Mouse (Mus musculus) embryonic facial prominence, embryonic 15.5 days (tissue): ENCODE data around the gene Zfp787. TPM values are rescaled to one million over a fixed set of nuclear protein-coding genes. Genes with fewer than 3 reads are reported as not detected.
A peak's percentile ranks its signal among the peaks of the same experiment; 100 is the strongest.

Experiments
- ATAC-seq: fragments of 200-750 bp; cut with Nextera tagmentation; 2 replicates; pipeline ENCODE4 v1.8.0; 2017; ENCODE audit warnings: low read depth, moderate TSS enrichment; ENCODE audit not compliant: insufficient number of reproducible peaks, low FRiP score, low TSS enrichment
- H3K27ac ChIP-seq: fragments of 300-500 bp; sonication (generic); replicated peaks from 2 replicates; pipeline ENCODE4 v1.5.1; 2015; ENCODE audit warnings: mild to moderate bottlenecking, inconsistent platforms
- H3K27me3 ChIP-seq: fragments of 300-500 bp; sonication (generic); 2 replicates; pipeline ENCODE4 v1.6.1; 2015; ENCODE audit warnings: inconsistent platforms
- H3K36me3 ChIP-seq: fragments of 300-500 bp; sonication (generic); 2 replicates; pipeline ENCODE4 v1.6.1; 2015; ENCODE audit warnings: mild to moderate bottlenecking, inconsistent platforms
- H3K4me1 ChIP-seq: fragments of 300-500 bp; sonication (generic); 2 replicates; pipeline ENCODE4 v1.6.1; 2015; ENCODE audit warnings: inconsistent platforms
- H3K4me2 ChIP-seq: fragments of 300-500 bp; sonication (generic); replicated peaks from 2 replicates; pipeline ENCODE4 v1.6.1; 2015; ENCODE audit warnings: mild to moderate bottlenecking, inconsistent platforms
- H3K4me3 ChIP-seq: fragments of 300-500 bp; sonication (generic); replicated peaks from 2 replicates; pipeline ENCODE4 v1.5.1; 2015; ENCODE audit warnings: mild to moderate bottlenecking, inconsistent platforms
- H3K9ac ChIP-seq: fragments of 300-500 bp; sonication (generic); 2 replicates; pipeline ENCODE4 v1.6.1; 2015; ENCODE audit warnings: inconsistent platforms
- H3K9me3 ChIP-seq: fragments of 300-500 bp; sonication (generic); replicated peaks from 2 replicates; pipeline ENCODE4 v1.6.1; 2016; ENCODE audit warnings: inconsistent platforms
- WGBS: fragments of 180-500 bp; shearing (Covaris S2); methylation state at CpG from one replicate; pipeline ENCODE4 v1.1.7; 2015; 5-methylcytosine and 5-hydroxymethylcytosine counted together
- polyA plus RNA-seq: library from polyadenylated mRNA; unstranded; fragments of >200 nt; fragmentation: Nextera tagmentation; extraction: Ambion mirVana; gene quantifications from 2 replicates; pipeline ENCODE4 v1.2.1, GENCODE M21; 2015

The Zfp787 gene
- polyA plus RNA-seq, 1 experiment from 2014 or later: 27.2 TPM

- no peak for ATAC-seq
- Histone ChIP-seq H3K4me3 (no peak overlapping the region), H3K27ac (no peak overlapping the region), H3K4me2 (no peak overlapping the region), H3K27me3 (no peaks in the 10 kb centered on the region), H3K9me3 (no peaks in the 10 kb centered on the region), H3K4me1 (no peaks in the 10 kb centered on the region), H3K36me3 (no peaks in the 10 kb centered on the region), H3K9ac (no peak overlapping the region)
- whole genome bisulfite sequencing: 70% methylated on average over 4 of the region's 4 CpGs
These were observed 6.4 kb upstream of the Zfp787 start for GRCm38 (mm10) chr7:6162172-6162571.

DNA sequence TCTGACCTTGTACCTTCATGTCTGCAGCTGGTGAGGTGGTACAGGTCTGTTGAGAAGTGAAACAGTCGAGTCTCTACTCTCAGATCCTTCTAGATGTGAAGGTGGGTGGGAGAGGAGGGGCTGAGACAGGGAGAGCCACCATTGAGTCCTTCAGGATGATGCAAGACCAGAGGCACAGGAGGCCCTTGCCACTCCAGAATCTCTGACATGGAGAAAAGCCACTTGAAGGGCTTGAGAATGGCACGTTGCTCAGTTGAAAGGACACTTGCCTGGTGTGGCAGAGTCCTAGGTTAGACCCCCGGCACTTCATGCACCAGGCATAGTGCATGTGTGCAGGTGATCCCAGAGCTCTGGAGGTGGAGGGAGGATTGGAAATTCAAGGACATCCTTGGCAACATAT, 5.7 kb upstream of the Zfp787 start:
- H3K4me1 ChIP-seq: peaks cover 5% of the 10 kb centered on the region
- no peak overlapping the region for H3K4me3 ChIP-seq
- no peaks in the 10 kb centered on the region for H3K27me3 ChIP-seq
- no peak overlapping the region for H3K4me2 ChIP-seq
- H3K9ac ChIP-seq: no peak overlapping the region
- WGBS: 57% methylated on average over 3 of the region's 3 CpGs
- H3K27ac ChIP-seq: no peak overlapping the region
- no peaks in the 10 kb centered on the region for H3K9me3 ChIP-seq
- H3K36me3 ChIP-seq: no peaks in the 10 kb centered on the region
- ATAC-seq: no peak

- H3K4me1 ChIP-seq: peaks cover 13% of the 10 kb centered on the region
- 0 out of 2 replicates have a peak overlapping the region, but pooled peaks have one; percentile 39 for H3K27ac ChIP-seq
- H3K4me2 ChIP-seq: no peak overlapping the region
- no peak for ATAC-seq
- H3K27me3 ChIP-seq: no peaks in the 10 kb centered on the region
- 65% methylated on average over 3 of the region's 3 CpGs for WGBS
- no peaks in the 10 kb centered on the region for H3K9me3 ChIP-seq
- H3K4me3 ChIP-seq: no peak overlapping the region
- H3K9ac ChIP-seq: no peak overlapping the region
- H3K36me3 ChIP-seq: no peaks in the 10 kb centered on the region
These were observed 3.8 kb upstream of the Zfp787 start for GRCm38 (mm10) chr7:6159604-6160003.

GRCm38 (mm10) chr7:6157479-6157878, 1.7 kb upstream of the Zfp787 start:
- Histone ChIP-seq H3K4me1 (peaks cover 17% of the 10 kb centered on the region), H3K4me2 (no peak overlapping the region), H3K4me3 (no peak overlapping the region), H3K9ac (no peak overlapping the region), H3K27me3 (no peaks in the 10 kb centered on the region), H3K27ac (no peak overlapping the region), H3K9me3 (no peaks in the 10 kb centered on the region), H3K36me3 (no peaks in the 10 kb centered on the region)
- WGBS: 84% methylated on average over 1 of the region's 1 CpGs
- ATAC-seq: no peak

- Histone ChIP-seq H3K4me2 (peak overlapping the region; percentile 81), H3K36me3 (no peaks in the 10 kb centered on the region), H3K4me1 (peaks cover 19% of the 10 kb centered on the region), H3K9me3 (no peaks in the 10 kb centered on the region), H3K4me3 (peak overlapping the region; percentile 89), H3K9ac (no peak overlapping the region), H3K27ac (0 out of 2 replicates have a peak overlapping the region, but pooled peaks have one; percentile 60), H3K27me3 (no peaks in the 10 kb centered on the region)
- no peak for ATAC-seq
- 57% methylated on average over 9 of the region's 9 CpGs for WGBS
These were observed 1.2 kb upstream of the Zfp787 start for GRCm38 (mm10) chr7:6156901-6157472.

DNA sequence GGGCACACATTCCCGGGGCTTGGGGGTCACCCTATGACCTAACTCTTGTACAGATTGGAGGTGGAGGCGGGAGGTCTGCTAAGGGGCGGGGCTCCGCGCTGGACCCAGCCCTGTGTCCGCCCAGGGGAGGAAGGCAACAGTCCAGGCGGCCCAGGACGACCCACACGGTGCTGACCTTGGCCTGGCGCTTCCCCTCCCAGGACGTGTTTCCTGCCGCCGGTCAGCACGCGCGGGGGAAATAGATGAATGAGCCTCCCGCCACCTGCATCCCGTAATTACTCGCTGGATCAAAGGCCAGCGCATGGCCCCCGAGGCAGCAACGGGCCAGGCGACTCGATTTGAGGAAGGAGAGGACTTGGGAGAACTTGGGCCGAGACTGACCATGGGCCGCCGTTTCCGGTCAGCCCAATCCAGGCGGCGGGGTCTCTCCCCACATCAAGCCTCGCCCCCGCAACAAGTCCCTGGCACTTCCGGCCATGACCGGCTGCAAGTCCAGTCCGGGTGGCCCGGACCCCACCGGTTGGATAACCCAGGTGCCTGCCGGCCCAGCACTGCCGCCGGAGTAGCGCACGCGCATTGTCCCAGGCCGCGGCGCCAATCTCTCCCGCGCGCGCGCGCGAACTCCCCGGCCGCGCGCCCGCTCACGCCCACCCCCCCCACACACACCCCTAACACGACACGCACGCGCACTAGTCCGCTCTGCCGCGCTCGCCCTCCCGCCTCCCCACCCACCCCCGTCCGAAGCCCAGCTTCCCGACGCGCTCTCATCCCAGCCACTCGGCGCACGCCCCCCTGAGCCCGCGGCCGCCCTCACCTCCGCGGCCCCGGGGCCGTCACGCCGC, 545 bp downstream of the Zfp787 start:
- no peaks in the 10 kb centered on the region for H3K9me3 ChIP-seq
- ATAC-seq: peak; percentile 78
- H3K9ac ChIP-seq: peak overlapping the region; percentile 93
- H3K27ac ChIP-seq: peak overlapping the region; percentile 95
- peak overlapping the region; percentile 81 for H3K4me2 ChIP-seq
- no peaks in the 10 kb centered on the region for H3K27me3 ChIP-seq
- peaks cover 26% of the 10 kb centered on the region for H3K4me1 ChIP-seq
- 2% methylated on average over 55 of the region's 85 CpGs for WGBS
- no peaks in the 10 kb centered on the region for H3K36me3 ChIP-seq
- H3K4me3 ChIP-seq: peak overlapping the region; percentile 89

DNA sequence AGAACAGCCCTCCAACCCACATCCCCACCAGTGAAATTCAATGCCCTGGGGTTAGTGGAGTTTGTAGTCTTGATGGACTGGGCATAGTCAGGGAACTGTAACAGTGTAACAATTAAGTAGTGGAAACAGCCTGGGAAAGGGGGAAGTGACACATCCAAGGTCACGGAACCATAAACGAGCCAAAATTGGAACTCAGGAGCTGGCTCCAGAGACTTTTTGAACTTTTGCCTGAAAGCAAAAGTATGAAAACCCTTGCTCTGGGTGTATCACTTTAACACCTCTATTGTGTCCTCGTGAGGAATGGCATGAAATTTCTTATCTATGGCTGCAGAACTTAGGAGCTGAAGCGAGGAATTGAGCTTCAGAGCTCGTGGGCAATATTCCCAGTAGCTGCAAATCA, 1.6 kb downstream of the Zfp787 start:
- Histone ChIP-seq H3K27me3 (no peaks in the 10 kb centered on the region), H3K27ac (peak overlapping the region; percentile 95; the same call in 1 of the 2 replicates), H3K9ac (no peak overlapping the region), H3K9me3 (no peaks in the 10 kb centered on the region), H3K4me2 (peak overlapping the region; percentile 81), H3K4me3 (peak overlapping the region; percentile 89), H3K4me1 (peaks cover 27% of the 10 kb centered on the region), H3K36me3 (no peaks in the 10 kb centered on the region)
- ATAC-seq: no peak
- 72% methylated on average over 5 of the region's 5 CpGs for WGBS

DNA sequence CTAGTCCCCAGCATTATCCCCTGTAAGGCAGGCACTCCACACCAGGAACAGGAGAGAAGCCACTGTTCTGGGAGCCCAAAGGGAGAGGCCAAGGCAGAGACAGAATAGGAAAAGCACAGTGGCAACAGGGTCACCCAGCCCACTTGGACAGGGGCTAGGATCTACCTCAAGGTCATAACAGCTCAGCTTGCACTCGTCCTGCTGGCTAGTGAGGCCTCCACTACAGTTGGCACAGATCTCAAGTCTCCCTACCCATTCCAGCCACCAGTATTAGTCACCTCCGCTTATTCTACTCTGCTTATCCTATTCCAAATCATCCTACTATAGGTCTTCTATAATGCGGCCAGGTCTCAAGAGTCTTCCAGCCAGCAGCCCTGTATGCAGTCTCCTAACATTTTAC, 2.7 kb downstream of the Zfp787 start:
- Histone ChIP-seq H3K9ac (no peak overlapping the region), H3K27me3 (no peaks in the 10 kb centered on the region), H3K4me1 (peaks cover 34% of the 10 kb centered on the region), H3K27ac (no peak overlapping the region), H3K4me2 (no peak overlapping the region), H3K4me3 (no peak overlapping the region), H3K36me3 (no peaks in the 10 kb centered on the region), H3K9me3 (no peaks in the 10 kb centered on the region)
- 90% methylated on average over 3 of the region's 3 CpGs for WGBS
- no peak for ATAC-seq

GRCm38 (mm10) chr7:6152036-6152435, 3.8 kb downstream of the Zfp787 start:
- Histone ChIP-seq H3K4me3 (no peak overlapping the region), H3K27ac (no peak overlapping the region), H3K9ac (no peak overlapping the region), H3K36me3 (no peaks in the 10 kb centered on the region), H3K9me3 (no peaks in the 10 kb centered on the region), H3K27me3 (no peaks in the 10 kb centered on the region), H3K4me2 (no peak overlapping the region), H3K4me1 (peaks cover 37% of the 10 kb centered on the region)
- 78% methylated on average over 3 of the region's 3 CpGs for WGBS
- no peak for ATAC-seq

GRCm38 (mm10) chr7:6151266-6151665, 4.5 kb downstream of the Zfp787 start:
- no peak overlapping the region for H3K27ac ChIP-seq
- H3K9me3 ChIP-seq: no peaks in the 10 kb centered on the region
- no peaks in the 10 kb centered on the region for H3K27me3 ChIP-seq
- WGBS: 83% methylated on average over 1 of the region's 1 CpGs
- no peak overlapping the region for H3K9ac ChIP-seq
- H3K36me3 ChIP-seq: no peaks in the 10 kb centered on the region
- H3K4me3 ChIP-seq: no peak overlapping the region
- ATAC-seq: no peak
- no peak overlapping the region for H3K4me2 ChIP-seq
- peaks cover 31% of the 10 kb centered on the region for H3K4me1 ChIP-seq

DNA sequence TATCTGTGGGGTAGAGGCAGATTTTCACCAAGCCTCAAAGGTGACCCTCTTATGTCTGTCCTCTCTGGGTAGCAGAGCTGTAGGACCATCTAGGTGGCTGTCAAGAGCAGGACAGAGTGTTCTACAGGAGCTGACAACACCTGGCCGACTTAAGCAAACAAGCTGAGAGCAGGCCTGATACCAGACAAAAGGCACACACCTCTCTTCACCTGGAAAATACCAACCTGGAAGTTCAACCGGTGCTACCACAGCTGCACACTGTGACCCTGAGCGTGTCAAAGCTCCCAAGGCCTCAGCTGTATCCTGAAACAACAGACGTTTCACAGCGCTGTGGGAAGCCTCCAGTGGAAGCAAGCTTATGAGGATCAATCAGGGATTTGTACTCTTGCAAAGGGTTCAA, 8.1 kb downstream of the Zfp787 start:
- H3K4me3 ChIP-seq: no peak overlapping the region
- peaks cover 31% of the 10 kb centered on the region for H3K4me1 ChIP-seq
- H3K27me3 ChIP-seq: no peaks in the 10 kb centered on the region
- H3K36me3 ChIP-seq: no peaks in the 10 kb centered on the region
- ATAC-seq: no peak
- no peaks in the 10 kb centered on the region for H3K9me3 ChIP-seq
- 73% methylated on average over 5 of the region's 5 CpGs for WGBS
- H3K27ac ChIP-seq: no peak overlapping the region
- H3K9ac ChIP-seq: no peak overlapping the region
- H3K4me2 ChIP-seq: no peak overlapping the region
